Mouse (Mus musculus): Measurements from ENCODE around the gene Tmem63a.

The Tmem63a gene

DNA sequence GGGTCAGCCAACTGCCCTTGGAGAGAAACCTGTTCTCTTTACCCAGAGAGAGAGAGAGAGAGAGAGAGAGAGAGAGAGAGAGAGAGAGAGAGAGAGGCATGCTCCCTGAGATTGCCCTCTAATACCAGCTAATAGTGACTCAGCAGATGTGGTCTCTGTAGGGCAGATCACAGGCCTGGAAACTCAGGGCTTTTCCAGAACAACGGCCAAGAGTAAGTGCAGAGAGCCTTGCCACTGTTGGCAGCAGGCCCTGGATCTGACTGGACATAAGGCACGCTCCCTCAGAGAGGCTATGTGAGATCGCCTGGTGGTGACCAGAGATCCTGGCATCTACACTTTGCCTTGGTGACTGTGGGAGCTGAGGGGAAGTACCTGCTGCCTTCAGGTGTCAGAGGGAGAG, 67.6 kb downstream of the Tmem63a start:
- no peak for DNase-seq (ENCODE audit: low spot score)

DNA sequence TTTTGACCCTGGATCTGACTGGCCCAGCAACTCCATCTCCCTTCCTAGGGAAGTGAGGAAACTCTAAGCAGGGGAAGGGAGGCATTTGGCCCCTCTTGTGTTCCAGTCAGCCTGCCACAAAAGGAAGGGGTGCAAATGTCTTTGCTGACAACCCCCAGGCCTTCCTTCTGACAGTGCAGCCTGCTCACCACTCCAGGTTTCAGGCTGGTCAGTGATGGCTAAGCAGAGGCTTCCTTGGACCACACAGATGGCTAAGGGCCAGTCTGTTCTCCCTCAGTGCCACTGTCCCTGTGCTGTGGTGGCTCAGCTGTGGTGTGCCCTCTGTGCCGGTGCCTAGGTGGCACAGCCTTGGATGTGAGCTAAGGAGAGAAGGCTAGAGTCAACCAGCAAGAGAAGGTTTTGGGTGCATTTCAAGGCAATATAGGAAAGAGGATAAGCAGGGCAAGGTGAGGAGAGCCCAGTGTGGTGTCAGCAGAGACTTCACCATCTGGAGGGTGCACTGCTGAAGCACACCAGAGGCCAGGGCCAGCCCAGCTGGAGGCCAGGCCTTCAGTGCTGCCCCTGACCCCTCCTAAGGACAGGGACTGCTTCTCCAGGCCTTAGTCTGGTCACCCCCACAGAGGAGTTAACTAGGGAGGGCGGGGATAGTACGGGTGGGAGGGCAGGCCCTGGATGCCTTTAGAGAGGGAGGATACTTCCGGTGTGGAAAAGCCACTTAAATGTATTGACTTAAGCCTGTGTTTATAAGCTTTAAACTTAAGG, 68.2 kb downstream of the Tmem63a start:
- no peak for DNase-seq (ENCODE audit: low spot score)

GRCm38 (mm10) chr1:181011601-181012000, 69.5 kb downstream of the Tmem63a start:
- no peak for DNase-seq (ENCODE audit: low spot score)

DNA sequence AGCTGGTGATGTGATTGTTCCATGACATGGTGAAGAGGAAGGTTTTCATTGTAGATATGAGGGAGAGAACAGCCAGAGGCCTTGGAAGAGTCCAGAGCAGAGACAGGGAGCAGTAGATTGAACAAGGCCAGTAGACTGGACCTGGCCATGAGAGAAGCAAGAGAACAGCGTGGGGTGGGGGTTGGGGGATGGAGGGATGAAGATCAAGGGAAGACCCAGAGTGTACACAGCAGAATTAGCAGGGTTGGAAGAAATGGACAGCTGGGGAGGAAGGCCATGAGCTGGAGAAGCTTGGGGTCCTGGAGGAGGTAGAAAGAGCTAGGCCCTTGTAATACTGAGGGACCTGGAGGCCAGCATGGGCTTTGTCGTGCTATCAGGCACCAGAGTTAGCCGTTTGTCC, 70.3 kb downstream of the Tmem63a start:
- no peak for DNase-seq (ENCODE audit: low spot score)

GRCm38 (mm10) chr1:181013446-181013845, 71.3 kb downstream of the Tmem63a start:
- no peak for DNase-seq (ENCODE audit: low spot score)

- DNase-seq (ENCODE audit: low spot score) = no peak
These were observed 72.8 kb downstream of the Tmem63a start for GRCm38 (mm10) chr1:181014731-181015500.

GRCm38 (mm10) chr1:181015558-181015957, 73.4 kb downstream of the Tmem63a start:
- no peak for DNase-seq (ENCODE audit: low spot score)

- DNase-seq (ENCODE audit: low spot score) = no peak
These were observed 73.9 kb downstream of the Tmem63a start for GRCm38 (mm10) chr1:181016045-181016444.

DNA sequence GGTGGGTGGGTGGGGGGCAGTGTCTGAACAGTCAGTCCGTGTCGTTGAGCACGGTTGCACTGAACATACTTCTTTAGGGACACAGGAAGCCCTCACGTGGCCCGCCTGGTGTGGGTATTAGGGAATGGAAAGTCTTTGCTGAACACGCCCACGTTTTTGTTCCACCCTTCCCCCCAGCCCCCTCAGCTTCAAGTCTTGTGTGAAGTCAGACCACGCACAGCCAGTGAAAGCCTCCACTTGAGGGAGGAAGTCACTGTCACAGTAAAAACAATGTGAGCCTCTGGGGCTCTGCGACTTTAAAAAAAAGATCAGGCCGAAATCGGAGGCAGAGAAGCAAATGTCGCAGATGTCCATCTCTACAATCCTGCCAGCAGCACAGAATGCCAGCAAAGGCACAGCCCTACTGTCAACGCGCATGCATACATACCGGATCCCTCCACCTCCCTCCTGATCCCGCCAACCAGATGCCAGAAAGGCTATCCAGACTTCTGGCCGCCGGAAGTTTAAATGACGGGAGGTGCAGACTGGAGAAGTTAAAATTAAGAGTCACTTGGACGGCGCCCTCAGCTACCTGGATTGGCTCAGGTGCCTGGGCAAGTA, 74.5 kb downstream of the Tmem63a start:
- DNase-seq (ENCODE audit: low spot score) = peak; percentile 69

DNA sequence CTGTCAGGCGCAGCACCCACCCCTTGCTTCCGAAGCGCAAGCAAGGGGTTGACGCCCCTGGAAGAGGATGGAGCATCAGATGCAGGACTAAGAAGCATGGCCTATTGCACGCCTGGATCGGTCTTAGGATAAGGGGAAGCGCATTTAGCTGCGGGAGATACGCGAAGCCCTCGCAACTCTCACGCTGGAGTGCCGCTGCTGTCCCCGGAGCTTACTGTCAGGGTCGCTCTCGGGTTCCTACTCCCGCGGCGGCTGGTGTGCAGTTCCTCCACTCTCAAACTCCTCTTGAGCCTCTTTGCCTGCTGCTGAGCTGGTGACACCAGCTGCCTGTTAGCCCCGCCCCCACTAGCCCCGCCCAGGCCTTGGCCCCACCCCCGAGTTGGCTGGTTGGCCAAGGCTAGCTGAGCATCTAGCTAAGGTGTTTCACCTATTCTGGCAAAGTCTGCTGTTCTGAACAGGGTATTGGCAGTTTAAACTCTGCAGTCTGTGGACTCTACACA, 75.1 kb downstream of the Tmem63a start:
- peak; percentile 57 for DNase-seq (ENCODE audit: low spot score)

GRCm38 (mm10) chr1:181017890-181018420, 75.8 kb downstream of the Tmem63a start:
- no peak for DNase-seq (ENCODE audit: low spot score)

GRCm38 (mm10) chr1:181020756-181021487, 78.8 kb downstream of the Tmem63a start, which contains the start of gene Ephx1:
Gene Ephx1 (minus strand): TSS chr1:181020904.
- no peak for DNase-seq (ENCODE audit: low spot score)

- no peak for DNase-seq (ENCODE audit: low spot score)
These were observed 79.3 kb downstream of the Tmem63a start for GRCm38 (mm10) chr1:181021488-181021865.

DNA sequence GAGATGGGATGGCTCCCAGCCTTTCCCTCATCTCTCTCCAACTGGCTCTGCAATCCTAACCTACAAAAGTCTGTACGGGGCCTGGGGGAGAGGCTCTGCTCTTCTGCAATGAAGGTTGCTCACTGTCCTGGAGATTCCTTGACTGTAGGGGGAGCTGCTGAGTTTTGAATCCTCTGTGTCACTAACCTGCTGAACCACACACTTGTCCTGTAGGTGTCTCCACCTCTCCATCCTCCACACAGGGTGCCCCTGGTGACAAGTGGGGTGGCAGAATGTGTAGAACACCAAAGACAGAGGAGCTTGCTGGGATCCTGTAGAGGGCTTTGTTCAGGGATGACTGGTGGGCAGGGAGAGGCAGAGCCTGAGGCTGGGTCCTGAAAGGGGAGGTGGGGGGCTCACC, 80.1 kb downstream of the Tmem63a start:
- DNase-seq (ENCODE audit: low spot score) = peak; percentile 71

All from embryo, embryonic 10 days (tissue).